Mouse (Mus musculus) thymus, adult 2 months (tissue): ENCODE results near the gene Mtmr3.

Experiments used
- CTCF ChIP-seq: fragments of 200-500 bp; IDR thresholded peaks from 2 replicates; pipeline ENCODE4 v1.5.1; 2012; ENCODE audit warnings: mild to moderate bottlenecking, control low read depth, low read length, moderate library complexity, borderline replicate concordance; ENCODE audit not compliant: control insufficient read depth, poor library complexity, insufficient read depth; ENCODE audit errors: extremely low read depth
- POLR2A ChIP-seq: fragments of 200-500 bp; IDR thresholded peaks from 2 replicates; pipeline ENCODE4 v1.6.1; 2012; ENCODE audit warnings: mild to moderate bottlenecking, low read length, control low read depth, moderate library complexity; ENCODE audit not compliant: control insufficient read depth, poor library complexity, insufficient read depth; ENCODE audit errors: extremely low read depth

- TF ChIP-seq CTCF (no peak), POLR2A (no peak)
Observed at GRCm38 (mm10) chr11:4553274-4554063, 41.2 kb downstream of the Mtmr3 start.
